Mouse (Mus musculus) C2C12 (cell line): ENCODE measurements around the gene March9. TPM values are rescaled to one million over a fixed set of nuclear protein-coding genes. Genes with fewer than 3 reads are reported as not detected.
A peak's percentile ranks its signal among the peaks of the same experiment; 100 is the strongest.

ENCODE experiments used
- H3K27me3 ChIP-seq: one replicate; pipeline ENCODE4 v1.6.1; 2011; ENCODE audit not compliant: control insufficient read depth, insufficient read depth, insufficient read length
- H3K36me3 ChIP-seq: one replicate; pipeline ENCODE4 v1.6.1; 2011; ENCODE audit not compliant: control insufficient read depth, insufficient read depth
- H3K4me3 ChIP-seq: one replicate; pipeline ENCODE4 v1.5.1; 2011; ENCODE audit warnings: mild to moderate bottlenecking, control low read depth; ENCODE audit not compliant: poor library complexity, insufficient read depth, severe bottlenecking
- H3K79me2 ChIP-seq: one replicate; pipeline ENCODE4 v1.6.1; 2011; ENCODE audit not compliant: control insufficient read depth, insufficient read depth
- H3K79me3 ChIP-seq: one replicate; pipeline ENCODE4 v1.6.1; 2011; ENCODE audit warnings: low read depth, control low read depth
- H3ac ChIP-seq: one replicate; pipeline ENCODE3; 2011; ENCODE audit warnings: low read depth; ENCODE audit not compliant: control insufficient read depth, insufficient read length
- CEBPB ChIP-seq: IDR thresholded peaks from one replicate; pipeline ENCODE4 v1.6.1; 2011; ENCODE audit warnings: low read depth, mild to moderate bottlenecking, control low read depth, moderate library complexity
- CTCF ChIP-seq: IDR thresholded peaks from one replicate; pipeline ENCODE4 v1.5.1; 2011; ENCODE audit not compliant: control insufficient read depth, insufficient read depth, insufficient read length
- FOSL1 ChIP-seq: IDR thresholded peaks from one replicate; pipeline ENCODE4 v1.8.0; 2011; ENCODE audit warnings: mild to moderate bottlenecking, low read length; ENCODE audit not compliant: poor library complexity, insufficient read depth, severe bottlenecking
- MAX ChIP-seq: IDR thresholded peaks from one replicate; pipeline ENCODE4 v1.6.1; 2011; ENCODE audit warnings: mild to moderate bottlenecking, control low read depth
- MYOD1 ChIP-seq: IDR thresholded peaks from one replicate; pipeline ENCODE4 v1.6.1; 2011; ENCODE audit warnings: low read depth; ENCODE audit not compliant: control insufficient read depth, insufficient read length
- MYOG ChIP-seq: IDR thresholded peaks from one replicate; pipeline ENCODE4 v1.6.1; 2011; ENCODE audit not compliant: control insufficient read depth, insufficient read length; ENCODE audit errors: extremely low read depth
- USF1 ChIP-seq: IDR thresholded peaks from one replicate; pipeline ENCODE4 v1.6.1; 2011; ENCODE audit warnings: low read depth, mild to moderate bottlenecking, control low read depth, moderate library complexity
- polyA plus RNA-seq: library from polyadenylated mRNA; unstranded; fragments of >200 nt; fragmentation: generic; extraction: Trizol; gene quantifications from one replicate; pipeline ENCODE4 v1.2.1, GENCODE M21; 2012; ENCODE audit warnings: missing spikeins

Gene March9
- polyA plus RNA-seq, 1 experiment = 3.0 TPM

GRCm38 (mm10) chr10:127083915-127084306, 23.9 kb upstream of the March9 start:
- no peaks in the 10 kb centered on the region for H3K79me3 ChIP-seq
- peaks cover 4% of the 10 kb centered on the region for H3K27me3 ChIP-seq
- no peaks in the 10 kb centered on the region for H3K36me3 ChIP-seq
- H3ac ChIP-seq = no peak overlapping the region
- TF ChIP-seq CEBPB (no peak), MYOD1 (no peak), MAX (no peak), MYOG (no peak), USF1 (no peak), CTCF (no peak), FOSL1 (no peak)
- H3K79me2 ChIP-seq = no peaks in the 10 kb centered on the region
- H3K4me3 ChIP-seq = no peak overlapping the region

GRCm38 (mm10) chr10:127083292-127083914, 23.4 kb upstream of the March9 start:
- TF ChIP-seq MAX (no peak), MYOD1 (no peak), CTCF (no peak), USF1 (no peak), CEBPB (no peak), MYOG (no peak), FOSL1 (no peak)
- Histone ChIP-seq H3ac (no peak overlapping the region), H3K4me3 (no peak overlapping the region), H3K79me2 (no peaks in the 10 kb centered on the region), H3K27me3 (peaks cover 4% of the 10 kb centered on the region), H3K79me3 (no peaks in the 10 kb centered on the region), H3K36me3 (no peaks in the 10 kb centered on the region)

GRCm38 (mm10) chr10:127081996-127082620, 22.1 kb upstream of the March9 start:
- Histone ChIP-seq H3K79me3 (no peaks in the 10 kb centered on the region), H3ac (no peak overlapping the region), H3K36me3 (no peaks in the 10 kb centered on the region), H3K27me3 (peaks cover 4% of the 10 kb centered on the region), H3K79me2 (no peaks in the 10 kb centered on the region), H3K4me3 (no peak overlapping the region)
- no peak for TF ChIP-seq CEBPB
- peak; percentile 94 for TF ChIP-seq MYOD1

GRCm38 (mm10) chr10:127080901-127081780, 21.2 kb upstream of the March9 start:
- Histone ChIP-seq H3K79me2 (no peaks in the 10 kb centered on the region), H3K79me3 (no peaks in the 10 kb centered on the region), H3ac (peak overlapping the region; percentile 32), H3K36me3 (no peaks in the 10 kb centered on the region), H3K27me3 (peaks cover 4% of the 10 kb centered on the region), H3K4me3 (no peak overlapping the region)
- no peak for TF ChIP-seq FOSL1
- TF ChIP-seq USF1 = no peak
- TF ChIP-seq MYOG = no peak
- TF ChIP-seq MAX = no peak
- no peak for TF ChIP-seq CTCF
- TF ChIP-seq MYOD1 = no peak
- TF ChIP-seq CEBPB = no peak

GRCm38 (mm10) chr10:127079665-127080391, 19.8 kb upstream of the March9 start:
- Histone ChIP-seq H3ac (no peak overlapping the region), H3K27me3 (peaks cover 4% of the 10 kb centered on the region), H3K4me3 (no peak overlapping the region)

More at GRCm38 (mm10) chr10:127079665-127080391, 19.8 kb upstream of the March9 start:
- Histone ChIP-seq H3K36me3 (no peaks in the 10 kb centered on the region), H3K79me3 (no peaks in the 10 kb centered on the region), H3K79me2 (no peaks in the 10 kb centered on the region)
- TF ChIP-seq MAX = no peak
- TF ChIP-seq CEBPB = no peak
- no peak for TF ChIP-seq MYOD1
- TF ChIP-seq USF1 = no peak
- no peak for TF ChIP-seq FOSL1
- no peak for TF ChIP-seq CTCF
- no peak for TF ChIP-seq MYOG
